Mouse (Mus musculus) lung, embryonic 14.5 days (tissue): ENCODE measurements at regions not wholly inside any gene's neighbourhood (a gene's known extent, or its start where the extent isn't known, plus 50 kb on each side); places are given as distances from the start of the nearest gene placed in this dataset.
A peak's percentile ranks its signal among the peaks of the same experiment; 100 is the strongest.

Experiments used
- ATAC-seq: fragments of 200-750 bp; cut with Nextera tagmentation; 2 replicates; pipeline ENCODE4 v1.8.0; 2017; ENCODE audit warnings: mild to moderate bottlenecking, moderate TSS enrichment, moderate library complexity; ENCODE audit not compliant: insufficient read depth
- DNase-seq: peaks from one replicate; pipeline ENCODE4 v3.0.0-alpha.2; 2015
- H3K27ac ChIP-seq: fragments of 300-500 bp; sonication (generic); 2 replicates; pipeline ENCODE4 v1.5.1; 2014; ENCODE audit warnings: low read depth, mild to moderate bottlenecking, moderate library complexity
- H3K27me3 ChIP-seq: fragments of 300-500 bp; sonication (generic); 2 replicates; pipeline ENCODE4 v1.6.1; 2014; ENCODE audit warnings: low read length, control low read depth; ENCODE audit not compliant: insufficient read depth
- H3K36me3 ChIP-seq: fragments of 300-500 bp; sonication (generic); 2 replicates; pipeline ENCODE4 v1.6.1; 2014; ENCODE audit warnings: control low read depth; ENCODE audit not compliant: insufficient read depth
- H3K4me1 ChIP-seq: fragments of 300-500 bp; sonication (generic); 2 replicates; pipeline ENCODE4 v1.6.1; 2014; ENCODE audit warnings: antibody characterized with exemption, control low read depth; ENCODE audit not compliant: insufficient read depth
- H3K4me2 ChIP-seq: fragments of 300-500 bp; sonication (generic); 2 replicates; pipeline ENCODE4 v1.6.1; 2014; ENCODE audit warnings: mild to moderate bottlenecking
- H3K4me3 ChIP-seq: fragments of 300-500 bp; sonication (generic); 2 replicates; pipeline ENCODE4 v1.5.1; 2014; ENCODE audit warnings: low read depth, low read length
- H3K9ac ChIP-seq: fragments of 300-500 bp; sonication (generic); 2 replicates; pipeline ENCODE4 v1.6.1; 2014
- H3K9me3 ChIP-seq: fragments of 300-500 bp; sonication (generic); 2 replicates; pipeline ENCODE4 v1.6.1; 2016; ENCODE audit warnings: low read depth, low read length, control low read depth
- CTCF ChIP-seq: IDR thresholded peaks from 2 replicates; pipeline ENCODE4 v1.5.1; 2016; ENCODE audit warnings: antibody characterized with exemption, low read depth
- whole genome bisulfite sequencing: fragments of 180-500 bp; shearing (Covaris S2); extraction: QIAGEN DNeasy Blood & Tissue Kit; methylation state at CpG from one replicate; pipeline ENCODE4 v1.1.7; 2014; 5-methylcytosine and 5-hydroxymethylcytosine counted together

- 50% methylated on average over 2 of the region's 2 CpGs for WGBS
- Histone ChIP-seq H3K27me3 (no peaks in the 10 kb centered on the region), H3K4me1 (no peaks in the 10 kb centered on the region), H3K4me3 (no peak overlapping the region), H3K4me2 (no peak overlapping the region), H3K36me3 (no peaks in the 10 kb centered on the region), H3K9me3 (no peaks in the 10 kb centered on the region), H3K9ac (no peak overlapping the region), H3K27ac (no peak overlapping the region)
- no peak for ATAC-seq
- peak; percentile 5 for DNase-seq
- TF ChIP-seq CTCF, result no peak
Measured at GRCm38 (mm10) chr9:33887279-33887678, 598.4 kb upstream of the Kirrel3 start.

DNA sequence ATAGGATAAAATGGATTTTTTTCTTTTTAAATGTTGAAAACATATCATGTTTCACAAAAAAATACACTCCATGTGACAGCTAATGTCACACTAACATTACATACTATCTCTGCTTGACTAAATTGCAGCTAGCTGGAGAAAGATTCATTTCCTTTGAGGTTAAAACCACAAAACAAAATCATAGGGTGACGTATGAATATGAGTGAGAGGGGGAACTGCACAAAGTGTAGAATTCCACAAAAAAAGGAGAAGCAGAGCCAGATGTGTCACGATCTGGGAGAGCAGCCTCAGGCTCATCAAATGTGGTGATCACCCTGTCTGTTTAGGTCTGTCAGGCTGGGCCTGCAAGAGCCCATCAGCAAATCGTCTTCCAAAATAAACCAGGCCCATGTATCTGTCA lies 593.7 kb upstream of the Kirrel3 start:
- no peak for DNase-seq
- Histone ChIP-seq H3K4me1 (no peaks in the 10 kb centered on the region), H3K27ac (no peak overlapping the region), H3K4me3 (no peak overlapping the region), H3K9me3 (no peaks in the 10 kb centered on the region), H3K9ac (no peak overlapping the region), H3K27me3 (no peaks in the 10 kb centered on the region), H3K36me3 (no peaks in the 10 kb centered on the region), H3K4me2 (no peak overlapping the region)
- TF ChIP-seq CTCF, result no peak
- 34% methylated on average over 3 of the region's 3 CpGs for WGBS
- ATAC-seq, result no peak

DNA sequence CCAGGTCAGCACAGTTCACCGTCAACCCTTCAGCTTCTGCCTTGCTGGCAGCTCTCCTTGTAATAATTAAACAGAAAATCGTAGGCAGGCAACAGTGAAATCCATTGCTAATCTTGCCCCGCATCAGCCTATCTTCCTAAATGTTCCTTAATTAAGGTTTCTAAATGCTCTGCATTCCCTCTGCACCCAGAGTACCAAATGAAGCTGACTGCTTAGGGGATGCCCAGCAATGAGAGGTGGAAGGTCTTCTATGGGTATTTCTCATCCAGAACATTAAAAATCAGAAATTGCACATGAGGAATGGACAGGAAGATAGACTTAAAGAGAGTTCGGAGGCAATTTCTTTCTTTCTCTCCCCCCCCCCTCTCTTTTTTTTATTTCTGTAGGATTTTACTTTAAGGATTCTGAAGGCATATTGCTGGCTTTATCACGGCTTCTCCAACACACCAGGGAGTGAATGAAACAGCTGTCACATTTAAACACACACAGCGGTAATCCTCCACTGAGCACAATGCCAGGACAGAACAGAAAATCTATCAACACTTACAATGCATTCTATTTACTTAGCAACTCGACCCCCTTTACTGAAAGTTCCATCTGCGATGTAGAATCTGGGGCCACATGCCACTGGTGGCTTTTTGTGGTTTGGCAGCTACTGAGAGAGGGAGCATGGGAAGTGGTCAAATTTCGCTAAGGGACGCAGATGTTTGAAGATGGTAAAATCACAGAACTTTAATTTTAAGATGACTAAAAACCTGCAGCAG lies 584.2 kb upstream of the Kirrel3 start:
- no peak overlapping the region for H3K9ac ChIP-seq
- H3K4me2 ChIP-seq, result no peak overlapping the region
- no peak overlapping the region for H3K27ac ChIP-seq
- H3K4me1 ChIP-seq, result no peaks in the 10 kb centered on the region
- peak; percentile 74 for DNase-seq
- ATAC-seq, result peak; percentile 87
- TF ChIP-seq CTCF, result no peak
- H3K4me3 ChIP-seq, result no peak overlapping the region
- no peaks in the 10 kb centered on the region for H3K36me3 ChIP-seq
- H3K27me3 ChIP-seq, result no peaks in the 10 kb centered on the region; the same call in 1 of the 2 replicates
- H3K9me3 ChIP-seq, result no peaks in the 10 kb centered on the region
- 26% methylated on average over 10 of the region's 10 CpGs for WGBS

- DNase-seq (no peak), ATAC-seq (no peak)
- Histone ChIP-seq H3K27ac (no peak overlapping the region), H3K4me3 (no peak overlapping the region), H3K4me2 (no peak overlapping the region), H3K4me1 (no peaks in the 10 kb centered on the region), H3K9ac (no peak overlapping the region), H3K9me3 (no peaks in the 10 kb centered on the region), H3K36me3 (no peaks in the 10 kb centered on the region), H3K27me3 (no peaks in the 10 kb centered on the region; the same call in 1 of the 2 replicates)
- no peak for TF ChIP-seq CTCF
- 71% methylated on average over 5 of the region's 5 CpGs for WGBS
Measured at GRCm38 (mm10) chr9:33903991-33904570, 581.6 kb upstream of the Kirrel3 start.

GRCm38 (mm10) chr9:33914919-33915318 lies 570.8 kb upstream of the Kirrel3 start:
- Histone ChIP-seq H3K9ac (no peak overlapping the region), H3K9me3 (no peaks in the 10 kb centered on the region), H3K27ac (no peak overlapping the region), H3K36me3 (no peaks in the 10 kb centered on the region), H3K4me1 (no peaks in the 10 kb centered on the region), H3K4me2 (no peak overlapping the region), H3K4me3 (no peak overlapping the region), H3K27me3 (no peaks in the 10 kb centered on the region)
- DNase-seq, result peak; percentile 89
- 52% methylated on average over 4 of the region's 4 CpGs for WGBS
- TF ChIP-seq CTCF, result no peak
- peak; percentile 92 for ATAC-seq

DNA sequence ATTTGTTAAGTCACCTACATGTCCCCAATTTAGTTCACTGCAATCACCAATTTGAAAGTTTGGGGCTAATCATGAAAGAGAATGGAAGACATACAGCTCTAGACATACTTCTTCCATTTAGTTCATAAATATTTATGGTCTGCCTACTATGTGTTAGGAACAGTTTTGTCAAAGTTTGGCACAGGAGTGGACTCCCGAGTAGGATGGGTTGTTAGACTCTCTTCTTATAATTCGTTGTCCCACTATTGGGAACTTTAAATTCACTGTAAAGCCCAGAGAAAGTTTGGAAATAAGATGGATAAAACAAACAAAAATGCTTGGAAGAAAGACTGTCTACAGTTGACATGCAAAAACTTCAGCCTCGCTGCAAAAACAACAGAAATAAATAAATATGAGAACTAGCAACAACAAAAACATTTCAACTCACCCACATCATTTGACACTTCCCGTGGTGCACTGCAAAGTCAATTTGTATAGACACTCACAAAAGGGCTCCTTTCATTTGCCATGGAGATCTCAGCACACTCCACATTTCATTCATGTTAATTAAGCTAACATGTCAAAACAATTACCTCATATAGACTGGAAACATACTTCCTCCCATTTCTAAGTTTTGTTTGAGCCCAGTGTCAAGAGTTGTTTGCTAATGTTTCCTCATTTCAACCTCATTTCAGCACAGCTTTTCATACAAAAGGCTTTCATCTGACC lies 570.2 kb upstream of the Kirrel3 start:
- Histone ChIP-seq H3K9ac (no peak overlapping the region), H3K4me2 (no peak overlapping the region), H3K9me3 (no peaks in the 10 kb centered on the region), H3K4me1 (no peaks in the 10 kb centered on the region), H3K27me3 (no peaks in the 10 kb centered on the region), H3K27ac (no peak overlapping the region), H3K36me3 (no peaks in the 10 kb centered on the region), H3K4me3 (no peak overlapping the region)
- TF ChIP-seq CTCF, result no peak
- DNase-seq (peak; percentile 67), ATAC-seq (peak; percentile 84)
- WGBS, result 39% methylated on average over 4 of the region's 4 CpGs

GRCm38 (mm10) chr9:33930286-33930685 lies 555.4 kb upstream of the Kirrel3 start:
- Histone ChIP-seq H3K36me3 (no peaks in the 10 kb centered on the region), H3K4me3 (no peak overlapping the region), H3K9ac (no peak overlapping the region), H3K9me3 (no peaks in the 10 kb centered on the region), H3K27me3 (no peaks in the 10 kb centered on the region), H3K27ac (no peak overlapping the region), H3K4me2 (no peak overlapping the region), H3K4me1 (no peaks in the 10 kb centered on the region)
- no peak for TF ChIP-seq CTCF
- DNase-seq (no peak), ATAC-seq (no peak)
- 67% methylated on average over 4 of the region's 4 CpGs for WGBS
